Mouse (Mus musculus) heart, postnatal 0 days (tissue): ENCODE measurements at regions not wholly inside any gene's neighbourhood (a gene's known extent, or its start where the extent isn't known, plus 50 kb on each side); places are given as distances from the start of the nearest gene placed in this dataset.

Experiments
- ATAC-seq: fragments of 200-750 bp; cut with Nextera tagmentation; 2 replicates; pipeline ENCODE4 v1.8.0; 2017; ENCODE audit warnings: low read depth, moderate number of reproducible peaks, moderate library complexity; ENCODE audit not compliant: insufficient read depth
- DNase-seq: peaks from one replicate; pipeline ENCODE4 v3.0.0-alpha.2; 2016; ENCODE audit warnings: low spot score
- H3K27ac ChIP-seq: fragments of 300-500 bp; sonication (generic); 2 replicates; pipeline ENCODE4 v1.5.1; 2014; ENCODE audit warnings: low read depth, mild to moderate bottlenecking
- H3K27me3 ChIP-seq: fragments of 300-500 bp; sonication (generic); 2 replicates; pipeline ENCODE4 v1.6.1; 2014; ENCODE audit warnings: low read length, mixed read lengths; ENCODE audit not compliant: control insufficient read depth, insufficient read depth
- H3K36me3 ChIP-seq: fragments of 300-500 bp; sonication (generic); replicated peaks from 2 replicates; pipeline ENCODE4 v1.6.1; 2014; ENCODE audit warnings: low read length, mixed read lengths; ENCODE audit not compliant: control insufficient read depth, insufficient read depth
- H3K4me1 ChIP-seq: fragments of 300-500 bp; sonication (generic); 2 replicates; pipeline ENCODE4 v1.6.1; 2014; ENCODE audit warnings: antibody characterized with exemption; ENCODE audit not compliant: control insufficient read depth, insufficient read depth
- H3K4me2 ChIP-seq: fragments of 300-500 bp; sonication (generic); 2 replicates; pipeline ENCODE4 v1.6.1; 2014; ENCODE audit warnings: low read depth, mild to moderate bottlenecking, low read length, moderate library complexity
- H3K4me3 ChIP-seq: fragments of 300-500 bp; sonication (generic); 2 replicates; pipeline ENCODE4 v1.5.1; 2014; ENCODE audit warnings: low read depth, low read length
- H3K9ac ChIP-seq: fragments of 300-500 bp; sonication (generic); replicated peaks from 2 replicates; pipeline ENCODE4 v1.6.1; 2014; ENCODE audit warnings: low read depth, low read length, mixed read lengths
- H3K9me3 ChIP-seq: fragments of 300-500 bp; sonication (generic); replicated peaks from 2 replicates; pipeline ENCODE4 v1.6.1; 2016; ENCODE audit warnings: low read length; ENCODE audit not compliant: control insufficient read depth
- CTCF ChIP-seq: IDR thresholded peaks from 2 replicates; pipeline ENCODE4 v1.5.1; 2016; ENCODE audit warnings: antibody characterized with exemption, control low read depth, low read depth
- EP300 ChIP-seq: IDR thresholded peaks from 2 replicates; pipeline ENCODE4 v1.6.1; 2016; ENCODE audit warnings: antibody characterized with exemption, low read depth
- WGBS: fragments of 180-500 bp; shearing (Covaris S2); extraction: QIAGEN DNeasy Blood & Tissue Kit; methylation state at CpG from one replicate; pipeline ENCODE4 v1.1.7; 2014; 5-methylcytosine and 5-hydroxymethylcytosine counted together

GRCm38 (mm10) chr1:35469185-35469753, 598.9 kb upstream of the Hs6st1 start:
- H3K27me3 ChIP-seq = no peaks in the 10 kb centered on the region
- no peaks in the 10 kb centered on the region for H3K4me1 ChIP-seq
- no peak for TF ChIP-seq CTCF
- TF ChIP-seq EP300 = no peak
- WGBS = 61% methylated on average over 4 of the region's 4 CpGs
- no peak overlapping the region for H3K27ac ChIP-seq
- ATAC-seq (no peak), DNase-seq (no peak)
- no peak overlapping the region for H3K4me3 ChIP-seq
- no peaks in the 10 kb centered on the region for H3K36me3 ChIP-seq
- peaks cover 7% of the 10 kb centered on the region; the same call in 1 of the 2 replicates for H3K9me3 ChIP-seq
- no peak overlapping the region for H3K4me2 ChIP-seq
- no peak overlapping the region for H3K9ac ChIP-seq

GRCm38 (mm10) chr1:35478262-35478661, 589.9 kb upstream of the Hs6st1 start:
- Histone ChIP-seq H3K27me3 (no peaks in the 10 kb centered on the region), H3K9ac (no peak overlapping the region), H3K4me2 (no peak overlapping the region), H3K4me1 (no peaks in the 10 kb centered on the region), H3K36me3 (no peaks in the 10 kb centered on the region), H3K4me3 (no peak overlapping the region), H3K9me3 (peaks cover 7% of the 10 kb centered on the region; the same call in 1 of the 2 replicates), H3K27ac (no peak overlapping the region)
- no peak for ATAC-seq
- DNase-seq = no peak
- TF ChIP-seq EP300 = no peak
- 94% methylated on average over 1 of the region's 1 CpGs for WGBS

- H3K27me3 ChIP-seq = no peaks in the 10 kb centered on the region
- no peak overlapping the region for H3K9ac ChIP-seq
- no peak for DNase-seq
- WGBS = 68% methylated on average over 5 of the region's 5 CpGs
- TF ChIP-seq EP300 (no peak), CTCF (no peak)
- H3K27ac ChIP-seq = no peak overlapping the region
- no peak overlapping the region for H3K4me2 ChIP-seq
- H3K4me1 ChIP-seq = no peaks in the 10 kb centered on the region
- H3K36me3 ChIP-seq = no peaks in the 10 kb centered on the region
- H3K9me3 ChIP-seq = no peaks in the 10 kb centered on the region
- no peak for ATAC-seq
- no peak overlapping the region for H3K4me3 ChIP-seq
Measured at GRCm38 (mm10) chr1:35495963-35496362, 572.2 kb upstream of the Hs6st1 start.

GRCm38 (mm10) chr1:35522951-35523350, 545.2 kb upstream of the Hs6st1 start:
- DNase-seq = no peak

GRCm38 (mm10) chr1:35523790-35524362, 544.3 kb upstream of the Hs6st1 start:
- no peaks in the 10 kb centered on the region for H3K9me3 ChIP-seq
- no peak for ATAC-seq
- H3K4me2 ChIP-seq = no peak overlapping the region
- H3K4me1 ChIP-seq = no peaks in the 10 kb centered on the region
- H3K27me3 ChIP-seq = no peaks in the 10 kb centered on the region
- H3K27ac ChIP-seq = no peak overlapping the region
- H3K36me3 ChIP-seq = no peaks in the 10 kb centered on the region
- DNase-seq = no peak
- 69% methylated on average over 2 of the region's 2 CpGs for WGBS
- H3K4me3 ChIP-seq = no peak overlapping the region
- no peak overlapping the region for H3K9ac ChIP-seq
- TF ChIP-seq EP300 = no peak
- no peak for TF ChIP-seq CTCF

More at GRCm38 (mm10) chr1:35522951-35523350, 545.2 kb upstream of the Hs6st1 start:
- Histone ChIP-seq H3K36me3 (no peaks in the 10 kb centered on the region), H3K27ac (no peak overlapping the region), H3K27me3 (no peaks in the 10 kb centered on the region), H3K9me3 (no peaks in the 10 kb centered on the region), H3K4me1 (no peaks in the 10 kb centered on the region), H3K9ac (no peak overlapping the region), H3K4me3 (no peak overlapping the region), H3K4me2 (no peak overlapping the region)
- no peak for ATAC-seq
- 86% methylated on average over 5 of the region's 5 CpGs for WGBS
- TF ChIP-seq EP300 (no peak), CTCF (no peak)

- DNase-seq (no peak), ATAC-seq (no peak)
- no peaks in the 10 kb centered on the region for H3K36me3 ChIP-seq
- H3K4me1 ChIP-seq = no peaks in the 10 kb centered on the region
- no peaks in the 10 kb centered on the region for H3K9me3 ChIP-seq
- H3K4me2 ChIP-seq = no peak overlapping the region
- H3K27ac ChIP-seq = no peak overlapping the region
- no peak overlapping the region for H3K9ac ChIP-seq
- WGBS = 57% methylated on average over 5 of the region's 5 CpGs
- H3K27me3 ChIP-seq = no peaks in the 10 kb centered on the region
- no peak overlapping the region for H3K4me3 ChIP-seq
- no peak for TF ChIP-seq CTCF
- TF ChIP-seq EP300 = no peak
Measured at GRCm38 (mm10) chr1:35524788-35525187, 543.4 kb upstream of the Hs6st1 start.
